Mouse (Mus musculus) forebrain, embryonic 14.5 days (tissue): ENCODE results near the gene Crtac1. TPM values are rescaled to one million over a fixed set of nuclear protein-coding genes. Genes with fewer than 3 reads are reported as not detected.
A peak's percentile ranks its signal among the peaks of the same experiment; 100 is the strongest.

Experiments
- ATAC-seq: fragments of 200-750 bp; cut with Nextera tagmentation; 2 replicates; pipeline ENCODE4 v1.8.0; 2017; ENCODE audit warnings: mild to moderate bottlenecking, moderate library complexity
- DNase-seq: peaks from one replicate; pipeline ENCODE4 v3.0.0-alpha.2; 2015; ENCODE audit warnings: low spot score
- H3K27ac ChIP-seq: fragments of 300-500 bp; sonication (generic); 2 replicates; pipeline ENCODE4 v1.5.1; 2014; ENCODE audit warnings: low read depth, mild to moderate bottlenecking, control low read depth, low read length, moderate library complexity
- H3K27me3 ChIP-seq: fragments of 300-500 bp; sonication (generic); replicated peaks from 2 replicates; pipeline ENCODE4 v1.6.1; 2014; ENCODE audit warnings: low read length, control low read depth, mixed read lengths; ENCODE audit not compliant: control insufficient read depth, insufficient read depth
- H3K36me3 ChIP-seq: fragments of 300-500 bp; sonication (generic); 2 replicates; pipeline ENCODE4 v1.6.1; 2014; ENCODE audit warnings: low read length, control low read depth; ENCODE audit not compliant: control insufficient read depth, insufficient read depth
- H3K4me1 ChIP-seq: fragments of 300-500 bp; sonication (generic); 2 replicates; pipeline ENCODE4 v1.6.1; 2014; ENCODE audit warnings: antibody characterized with exemption, low read length, control low read depth; ENCODE audit not compliant: control insufficient read depth, insufficient read depth
- H3K4me2 ChIP-seq: fragments of 300-500 bp; sonication (generic); 2 replicates; pipeline ENCODE4 v1.6.1; 2014; ENCODE audit warnings: mild to moderate bottlenecking, control low read depth, low read length
- H3K4me3 ChIP-seq: fragments of 300-500 bp; sonication (generic); 2 replicates; pipeline ENCODE4 v1.5.1; 2014; ENCODE audit warnings: low read depth, low read length, control low read depth
- H3K9ac ChIP-seq: fragments of 300-500 bp; sonication (generic); 2 replicates; pipeline ENCODE4 v1.6.1; 2014; ENCODE audit warnings: mild to moderate bottlenecking, low read length, control low read depth, moderate library complexity
- H3K9me3 ChIP-seq: fragments of 300-500 bp; sonication (generic); replicated peaks from 2 replicates; pipeline ENCODE4 v1.6.1; 2016; ENCODE audit warnings: low read length, control low read depth, mixed read lengths; ENCODE audit not compliant: control insufficient read depth
- WGBS: fragments of 180-500 bp; shearing (Covaris S2); extraction: QIAGEN DNeasy Blood & Tissue Kit; methylation state at CpG from one replicate; pipeline ENCODE4 v1.1.7; 2014; 5-methylcytosine and 5-hydroxymethylcytosine counted together
- polyA plus RNA-seq: library from polyadenylated mRNA; unstranded; fragments of >200 nt; fragmentation: Nextera tagmentation; extraction: Ambion mirVana; gene quantifications from 2 replicates; pipeline ENCODE4 v1.2.1, GENCODE M21; 2014

The Crtac1 gene
- polyA plus RNA-seq, 1 experiment from 2014 or later, result 17.3 TPM

DNA sequence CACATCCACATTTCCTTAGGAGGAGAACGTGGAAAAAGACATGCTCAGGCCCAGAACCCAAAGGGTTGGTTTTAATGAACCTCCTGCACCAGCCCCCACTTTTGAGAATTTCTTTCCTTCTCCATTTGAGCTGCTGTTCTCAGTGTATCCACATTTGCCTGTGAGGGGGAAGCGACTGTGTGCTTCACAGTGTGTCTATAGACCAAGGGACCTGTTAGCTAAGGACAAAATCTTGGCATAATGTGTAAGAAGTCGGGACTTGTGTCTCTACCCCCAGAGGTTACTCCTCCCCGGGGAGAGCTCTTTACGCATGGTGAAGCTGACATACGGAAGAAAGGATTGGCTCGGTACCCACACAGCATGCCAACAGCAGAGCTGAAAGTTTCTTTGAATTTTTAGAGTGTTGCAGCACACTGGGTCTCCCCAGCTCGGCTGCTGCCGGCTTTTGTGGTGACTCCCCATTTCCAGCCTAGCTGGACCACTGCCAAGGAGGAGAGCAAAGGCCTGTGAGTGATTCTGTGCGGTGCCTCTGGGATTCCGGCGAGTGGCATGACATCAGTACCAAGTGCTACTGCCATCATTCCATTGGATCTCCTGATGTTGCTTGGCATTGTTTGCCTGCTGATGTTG lies 174.9 kb downstream of the Crtac1 start:
- Histone ChIP-seq H3K4me2 (peak overlapping the region; percentile 67), H3K9me3 (no peaks in the 10 kb centered on the region), H3K4me1 (peaks cover 19% of the 10 kb centered on the region), H3K36me3 (no peaks in the 10 kb centered on the region), H3K27me3 (peaks cover 11% of the 10 kb centered on the region), H3K4me3 (peak overlapping the region; percentile 55; the same call in 1 of the 2 replicates), H3K9ac (peak overlapping the region; percentile 79), H3K27ac (no peak overlapping the region)
- DNase-seq (peak; percentile 79), ATAC-seq (peak; percentile 32; the same call in 1 of the 2 replicates)
- WGBS, result 30% methylated on average over 12 of the region's 12 CpGs

DNA sequence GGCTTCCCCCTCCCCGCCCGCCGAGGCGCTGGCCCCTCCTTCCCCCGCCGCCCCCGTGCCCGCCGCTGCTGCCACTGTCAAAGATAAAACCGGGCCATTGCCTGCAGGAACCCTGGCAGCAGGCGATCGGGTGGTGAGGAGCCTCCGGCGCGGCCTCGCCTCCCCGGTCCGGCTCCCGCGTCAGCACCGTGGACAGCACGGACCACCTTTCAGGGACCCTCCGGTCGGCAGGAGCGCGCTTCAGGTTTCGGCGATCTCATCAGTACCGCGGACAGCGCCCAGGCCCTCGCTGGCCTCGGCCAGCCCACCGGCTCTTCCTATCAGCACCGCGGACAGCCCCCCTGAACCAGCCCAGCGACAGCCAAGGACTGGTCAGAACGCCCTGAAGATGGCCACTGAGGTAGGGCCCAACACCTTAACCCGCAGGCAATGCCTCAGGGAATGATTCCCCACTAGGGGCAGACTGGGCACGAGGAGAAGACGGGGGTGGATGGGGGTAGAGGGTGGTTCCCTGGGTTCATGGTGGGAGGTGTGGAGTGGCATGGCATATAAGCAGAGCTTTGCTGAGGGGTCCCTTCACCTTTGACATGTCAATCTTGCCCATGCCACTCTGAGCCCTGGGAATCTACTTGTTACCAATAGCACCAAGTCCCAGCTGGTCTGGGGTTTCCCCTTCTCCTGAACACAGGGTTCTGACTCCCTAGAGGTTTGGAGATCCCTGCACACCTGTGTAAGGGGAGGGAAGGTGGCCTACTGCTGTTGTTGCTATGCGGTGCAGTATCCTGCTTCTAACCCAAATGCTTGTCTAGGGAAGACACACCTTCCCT lies 175.6 kb downstream of the Crtac1 start:
- Histone ChIP-seq H3K9me3 (no peaks in the 10 kb centered on the region), H3K27ac (peak overlapping the region; percentile 48), H3K36me3 (no peaks in the 10 kb centered on the region), H3K9ac (peak overlapping the region; percentile 79), H3K4me1 (peaks cover 19% of the 10 kb centered on the region), H3K27me3 (peaks cover 11% of the 10 kb centered on the region), H3K4me3 (peak overlapping the region; percentile 55), H3K4me2 (peak overlapping the region; percentile 67)
- WGBS, result 2% methylated on average over 32 of the region's 42 CpGs
- ATAC-seq (peak; percentile 82), DNase-seq (peak; percentile 81)

DNA sequence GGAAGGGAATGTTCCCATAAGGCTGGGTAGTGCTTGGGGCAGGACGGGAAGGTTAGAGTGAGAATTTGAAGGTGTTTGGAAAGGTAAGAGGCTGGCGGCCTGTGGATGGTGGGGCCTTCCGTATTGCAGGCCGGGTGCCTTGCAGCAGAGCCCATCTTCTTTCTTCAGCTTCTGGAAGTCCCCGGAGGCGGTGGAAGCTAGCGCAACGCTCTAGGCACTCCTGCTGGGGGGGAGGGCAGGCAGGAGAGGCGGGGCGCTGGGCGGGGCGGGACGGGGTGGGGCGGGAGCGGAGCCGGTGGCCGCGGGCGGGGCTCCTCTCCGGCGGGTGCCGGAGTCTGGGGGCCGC lies 176.2 kb downstream of the Crtac1 start:
- Histone ChIP-seq H3K9me3 (no peaks in the 10 kb centered on the region), H3K27me3 (peaks cover 11% of the 10 kb centered on the region), H3K27ac (peak overlapping the region; percentile 48; the same call in 1 of the 2 replicates), H3K9ac (peak overlapping the region; percentile 79), H3K36me3 (no peaks in the 10 kb centered on the region), H3K4me3 (peak overlapping the region; percentile 55), H3K4me2 (peak overlapping the region; percentile 67), H3K4me1 (peaks cover 19% of the 10 kb centered on the region)
- WGBS, result under 1% methylated on average over 14 of the region's 23 CpGs
- ATAC-seq (peak; percentile 83), DNase-seq (peak; percentile 72)

DNA sequence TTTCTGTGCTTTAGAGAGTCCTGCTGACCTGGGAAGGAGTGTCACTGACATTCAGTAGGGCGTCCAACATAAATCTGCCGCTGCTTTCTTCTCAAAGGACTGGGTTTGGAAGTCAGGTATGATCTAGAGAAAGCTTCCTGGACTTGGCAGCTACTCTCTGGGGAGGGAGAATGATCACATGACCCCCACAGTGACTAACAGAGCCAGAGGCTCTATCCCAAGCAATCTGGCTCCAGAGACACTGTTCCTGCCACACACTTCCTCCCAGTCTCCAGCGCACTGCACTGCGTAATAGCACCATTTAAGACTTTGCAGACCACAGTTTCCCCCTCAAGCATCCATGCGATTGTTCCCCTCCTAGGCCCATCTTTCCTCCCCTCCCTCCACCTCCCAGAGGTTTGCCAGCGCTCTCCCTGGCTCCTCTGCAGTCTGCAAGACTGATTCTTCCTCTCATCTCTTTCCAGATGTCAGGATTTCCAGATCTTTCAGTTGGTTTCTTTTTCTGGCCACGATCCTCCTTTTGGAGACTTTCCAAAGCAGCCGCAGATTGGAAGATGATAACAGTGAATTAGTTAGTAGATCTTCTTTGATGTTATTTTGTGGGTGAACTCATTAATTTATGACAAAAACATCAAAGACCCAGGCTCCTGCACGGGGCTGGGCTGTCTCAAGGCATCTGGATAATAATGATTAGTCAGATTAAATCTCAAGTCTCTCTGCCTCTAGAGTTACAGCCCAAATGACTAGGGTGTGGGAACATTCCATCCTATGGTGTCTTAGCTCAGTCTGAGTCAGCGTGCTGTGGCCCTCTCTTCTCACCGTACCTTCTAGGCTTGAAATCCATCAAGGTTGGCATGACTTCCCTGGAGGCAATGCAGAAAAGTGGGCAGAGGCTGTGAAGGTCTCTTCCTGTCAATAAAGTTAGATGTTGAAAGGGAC lies 181.3 kb downstream of the Crtac1 start:
- DNase-seq, result no peak
- peaks cover 5% of the 10 kb centered on the region; the same call in 1 of the 2 replicates for H3K4me1 ChIP-seq
- no peak for ATAC-seq
- no peak overlapping the region for H3K4me3 ChIP-seq
- H3K27ac ChIP-seq, result no peak overlapping the region
- no peaks in the 10 kb centered on the region for H3K36me3 ChIP-seq
- peaks cover 11% of the 10 kb centered on the region for H3K27me3 ChIP-seq
- H3K9ac ChIP-seq, result no peak overlapping the region
- 61% methylated on average over 11 of the region's 11 CpGs for WGBS
- H3K9me3 ChIP-seq, result no peaks in the 10 kb centered on the region
- H3K4me2 ChIP-seq, result no peak overlapping the region

DNA sequence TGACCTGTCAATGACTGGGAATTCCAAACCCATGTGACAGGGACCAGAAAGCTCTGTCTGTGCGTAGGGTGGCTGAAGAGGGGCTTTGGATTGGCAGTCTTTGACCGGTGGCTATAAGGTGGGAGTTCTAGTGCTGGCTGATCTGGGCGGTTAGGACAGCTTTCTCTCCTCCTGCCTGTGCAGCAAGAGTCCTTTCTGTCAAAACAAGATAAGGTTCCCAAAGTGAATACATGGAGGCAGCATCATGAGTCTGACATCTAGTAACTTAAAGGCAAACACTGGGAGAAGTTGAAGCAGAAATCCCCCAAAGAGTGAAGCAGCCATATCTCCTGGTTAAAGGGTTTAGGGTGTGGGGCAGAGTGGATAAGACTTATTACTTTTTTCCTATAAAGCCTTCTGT lies 184.1 kb downstream of the Crtac1 start, which contains the start of gene Golga7b:
Golga7b (plus strand) TSS at position 56 of the 400 bp plus-strand sequence.
- Histone ChIP-seq H3K27ac (no peak within 1 kb of the TSS), H3K27me3 (no peaks in the 10 kb centered on the region), H3K9ac (no peak within 1 kb of the TSS), H3K36me3 (no peaks in the 10 kb centered on the region), H3K4me3 (no peak within 1 kb of the TSS), H3K4me1 (no peaks in the 10 kb centered on the region), H3K9me3 (no peaks in the 10 kb centered on the region), H3K4me2 (no peak within 1 kb of the TSS)
- ATAC-seq (no peak), DNase-seq (no peak)
- 84% methylated on average over 3 of the region's 3 CpGs for WGBS

DNA sequence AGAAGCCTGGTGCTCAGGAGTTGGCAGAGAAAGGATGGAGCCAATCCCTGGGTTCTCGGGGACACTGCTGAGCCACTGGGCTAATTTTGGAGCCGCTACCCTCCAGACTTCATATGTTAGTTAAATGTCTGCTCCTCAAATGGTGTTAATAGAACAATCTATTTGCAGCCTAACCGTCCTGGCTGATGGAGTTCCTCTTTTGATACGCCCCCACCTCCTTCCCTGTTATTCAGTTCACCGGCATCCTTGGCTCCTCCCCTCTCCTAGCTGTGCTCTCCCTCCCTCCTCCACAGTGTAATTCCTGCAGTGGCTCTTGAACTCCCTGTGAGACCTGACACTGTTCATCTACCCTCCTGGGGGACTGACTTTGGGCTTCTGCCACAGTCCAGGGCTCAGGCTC lies 185.0 kb downstream of the Crtac1 start:
- Histone ChIP-seq H3K27ac (no peak overlapping the region), H3K4me2 (no peak overlapping the region), H3K4me1 (no peaks in the 10 kb centered on the region), H3K9me3 (no peaks in the 10 kb centered on the region), H3K36me3 (no peaks in the 10 kb centered on the region), H3K9ac (no peak overlapping the region), H3K27me3 (no peaks in the 10 kb centered on the region), H3K4me3 (no peak overlapping the region)
- ATAC-seq (no peak), DNase-seq (no peak)
- WGBS, result 51% methylated on average over 5 of the region's 5 CpGs

DNA sequence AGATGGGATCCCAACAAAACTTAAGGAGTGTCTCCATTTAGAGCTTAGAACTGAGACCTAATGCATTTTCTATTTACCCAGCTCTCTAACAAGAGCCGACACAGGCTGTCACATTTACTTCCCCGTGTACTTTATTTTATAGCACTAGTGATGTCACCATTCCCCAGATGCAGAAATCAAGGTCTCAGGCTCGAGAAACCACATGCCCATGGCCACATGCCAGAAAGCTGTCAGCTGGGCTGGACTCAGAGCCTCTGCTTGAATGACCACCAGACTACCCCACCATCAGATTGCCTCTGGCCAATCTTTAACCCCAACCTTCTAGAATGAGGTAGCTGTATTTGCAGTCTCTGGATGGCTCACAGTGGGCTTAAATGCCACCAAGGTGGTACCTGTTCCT lies 188.2 kb downstream of the Crtac1 start:
- H3K9me3 ChIP-seq, result no peaks in the 10 kb centered on the region
- H3K4me3 ChIP-seq, result no peak overlapping the region
- H3K27ac ChIP-seq, result no peak overlapping the region
- no peaks in the 10 kb centered on the region for H3K4me1 ChIP-seq
- ATAC-seq (no peak), DNase-seq (no peak)
- no peak overlapping the region for H3K4me2 ChIP-seq
- no peaks in the 10 kb centered on the region for H3K27me3 ChIP-seq
- 70% methylated on average over 3 of the region's 3 CpGs for WGBS
- H3K9ac ChIP-seq, result no peak overlapping the region
- H3K36me3 ChIP-seq, result no peaks in the 10 kb centered on the region

DNA sequence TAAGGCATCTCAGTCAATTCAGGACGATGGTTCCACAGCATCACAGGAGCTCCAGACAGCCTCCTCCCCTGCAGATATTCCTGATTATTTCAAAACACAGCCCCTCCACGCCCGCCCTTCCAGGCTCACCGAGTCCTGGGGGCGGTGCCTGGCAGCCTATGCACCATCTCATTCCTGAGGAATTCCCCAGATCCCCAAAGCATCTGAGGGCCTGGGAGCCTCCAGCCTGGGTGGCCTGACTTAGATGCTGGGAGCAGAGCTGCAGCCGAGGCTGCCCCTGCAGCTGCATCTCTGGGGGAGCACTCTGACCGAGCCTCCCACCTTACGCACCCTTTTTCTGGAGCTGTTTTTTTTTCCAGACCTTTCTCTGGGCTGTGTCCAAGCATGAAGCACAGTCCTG lies 190.7 kb downstream of the Crtac1 start:
- DNase-seq, result no peak
- Histone ChIP-seq H3K4me2 (no peak overlapping the region), H3K9me3 (no peaks in the 10 kb centered on the region), H3K36me3 (no peaks in the 10 kb centered on the region), H3K4me1 (peaks cover 4% of the 10 kb centered on the region; the same call in 1 of the 2 replicates), H3K9ac (no peak overlapping the region), H3K27ac (no peak overlapping the region), H3K27me3 (no peaks in the 10 kb centered on the region), H3K4me3 (no peak overlapping the region)
- 52% methylated on average over 8 of the region's 8 CpGs for WGBS
- ATAC-seq, result no peak
